Mouse (Mus musculus) layer of hippocampus, postnatal 36 days (tissue): Measurements from ENCODE around the gene Tusc2. TPM values are rescaled to one million over a fixed set of nuclear protein-coding genes. Genes with fewer than 3 reads are reported as not detected.
"Not testable (repeated sequence)": the region's sequence is repeated elsewhere in the genome, so short reads cannot be mapped to it uniquely, and the experiment has no call there.

ENCODE experiments used
- DNase-seq, 2 experiments: peaks; one replicate each; pipeline ENCODE4 v3.0.0; 2022
- total RNA-seq, 2 experiments: library from RNA; stranded (reverse); gene quantifications; 2 replicates each; pipeline ENCODE4 v1.2.3; 2021

Tusc2 gene
- total RNA-seq, 2 experiments from 2014 or later: 70.1 to 82.0 TPM

GRCm38 (mm10) chr9:107545199-107545598 is 17.9 kb upstream of the Tusc2 start:
- DNase-seq: no peak

GRCm38 (mm10) chr9:107545602-107546001 is 17.5 kb upstream of the Tusc2 start:
- DNase-seq: peak; percentile 58 to 61

- DNase-seq: peak; percentile 84 to 85
Observed at GRCm38 (mm10) chr9:107547026-107547425, 16.0 kb upstream of the Tusc2 start, which contains the start of gene Zmynd10. Gene Zmynd10, plus strand, starts transcription at chr9:107547298.

- no peak for DNase-seq
Observed at GRCm38 (mm10) chr9:107547957-107548356, 15.1 kb upstream of the Tusc2 start.

- no peak for DNase-seq
Observed at GRCm38 (mm10) chr9:107548820-107549219, 14.2 kb upstream of the Tusc2 start.

GRCm38 (mm10) chr9:107549297-107550074 is 13.6 kb upstream of the Tusc2 start:
- no peak for DNase-seq

- DNase-seq: no peak
Observed at GRCm38 (mm10) chr9:107550491-107551116, 12.5 kb upstream of the Tusc2 start.

GRCm38 (mm10) chr9:107551117-107551889 is 11.8 kb upstream of the Tusc2 start, which contains the start of gene Rassf1:
Gene Rassf1, plus strand, starts transcription at chr9:107551555.
- DNase-seq: no peak

- no peak for DNase-seq
Observed at GRCm38 (mm10) chr9:107551890-107552355, 11.1 kb upstream of the Tusc2 start.

GRCm38 (mm10) chr9:107552690-107553393 is 10.2 kb upstream of the Tusc2 start:
- DNase-seq: no peak

GRCm38 (mm10) chr9:107553541-107554318 is 9.3 kb upstream of the Tusc2 start:
- no peak for DNase-seq

- DNase-seq: peak; percentile 91
Observed at GRCm38 (mm10) chr9:107554319-107554825, 8.7 kb upstream of the Tusc2 start.

- no peak for DNase-seq
Observed at GRCm38 (mm10) chr9:107555031-107555457, 8.0 kb upstream of the Tusc2 start.

GRCm38 (mm10) chr9:107555701-107556100 is 7.4 kb upstream of the Tusc2 start:
- DNase-seq: no peak

- DNase-seq: no peak
Observed at GRCm38 (mm10) chr9:107556346-107556745, 6.7 kb upstream of the Tusc2 start.

- DNase-seq: not testable (repeated sequence)
Observed at GRCm38 (mm10) chr9:107565556-107565955, 2.5 kb downstream of the Tusc2 start.

- DNase-seq: peak in 1 of 2 experiments; percentile 55
Observed at GRCm38 (mm10) chr9:107566041-107566709, 3.1 kb downstream of the Tusc2 start.

GRCm38 (mm10) chr9:107566855-107567254 is 3.8 kb downstream of the Tusc2 start:
- no peak for DNase-seq

GRCm38 (mm10) chr9:107567702-107568319 is 4.8 kb downstream of the Tusc2 start, which contains the start of gene Hyal2:
Gene Hyal2, plus strand, starts transcription at chr9:107567945.
- DNase-seq: no peak
